In genomic region chr7:140137135-140138020, GRCm38 (mm10) we compare ENCODE assay signal across 7 mouse cellular contexts. TPM values are rescaled to one million over a fixed set of nuclear protein-coding genes. Genes with fewer than 3 reads are reported as not detected.
A peak's percentile ranks its signal among the peaks of the same experiment; 100 is the strongest.
DNase-seq lines count a peak whose midpoint lies in the region; ATAC-seq lines count a peak whose summit lies in the region.

TSS of gene Mtg1 (plus strand) at chr7:140137564.

- no peaks in the 10 kb centered on the region for H3K27me3 ChIP-seq in intestine, embryonic 15.5 days (replicated peaks)
- H3K27me3 ChIP-seq in midbrain, embryonic 10.5 days (ENCODE audit: low read depth, poor library complexity, severe bottlenecking) = no peaks in the 10 kb centered on the region

- H3K9ac ChIP-seq in intestine, embryonic 15.5 days = peak within 1 kb of the TSS; percentile 90

- peak within 1 kb of the TSS; percentile 81 for H3K27ac ChIP-seq in intestine, embryonic 15.5 days
- H3K27ac ChIP-seq in midbrain, embryonic 10.5 days (replicated peaks) = peak within 1 kb of the TSS; percentile 93

- H3K4me3 ChIP-seq in intestine, embryonic 15.5 days (replicated peaks) = peak within 1 kb of the TSS; percentile 81
- peak within 1 kb of the TSS; percentile 90 for H3K4me3 ChIP-seq in midbrain, embryonic 10.5 days

- DNase-seq in adrenal gland, adult 18-20 months (ENCODE audit: low spot score in 2 of 2) = peak; percentile 99
- peak; percentile 94 for DNase-seq in embryo, embryonic 11 days
- DNase-seq in gastrocnemius, postnatal 36 days = peak; percentile 93 to 99
- peak; percentile 98 to 99 for DNase-seq in left cerebral cortex, postnatal 25 days (ENCODE audit: low spot score in 2 of 2)
- peak; percentile 96 for DNase-seq in midbrain, embryonic 10.5 days (ENCODE audit: low spot score)
- peak; percentile 99 for DNase-seq in right cerebral cortex, postnatal 4 days

- intact Hi-C loops in gastrocnemius, postnatal 36 days (cut with DNase I) = no loop called here
- intact Hi-C loops in left cerebral cortex, postnatal 25 days (cut with DNase I) = loop anchor here (1.0 to 10.0 kb wide), 2 partner anchors 21 to 163 kb away; partner anchors contain the start of genes 6430531B16Rik and Echs1

- H3K4me2 ChIP-seq in intestine, embryonic 15.5 days (replicated peaks) = peak within 1 kb of the TSS; percentile 86

- H3K4me1 ChIP-seq in intestine, embryonic 15.5 days (replicated peaks) = no peaks in the 10 kb centered on the region
- peaks cover 15% of the 10 kb centered on the region for H3K4me1 ChIP-seq in midbrain, embryonic 10.5 days

- H3K9me3 ChIP-seq in intestine, embryonic 15.5 days = no peaks in the 10 kb centered on the region
- H3K9me3 ChIP-seq in midbrain, embryonic 10.5 days (replicated peaks) = no peaks in the 10 kb centered on the region

- peak; percentile 99 for ATAC-seq in intestine, embryonic 15.5 days

- 2% methylated on average over 39 of the region's 39 CpGs for WGBS in intestine, embryonic 15.5 days
- 1% methylated on average over 39 of the region's 39 CpGs for WGBS in midbrain, embryonic 10.5 days

- peaks cover 5% of the 10 kb centered on the region; the same call in 1 of the 2 replicates for H3K36me3 ChIP-seq in intestine, embryonic 15.5 days
- H3K36me3 ChIP-seq in midbrain, embryonic 10.5 days = no peaks in the 10 kb centered on the region

RNA-seq across cellular contexts. Expression of gene Mtg1, which starts in this region (rescaled TPM):
- total RNA-seq in adrenal gland, adult 18-20 months (2021) = 10 to 100 TPM; 28.6 to 31.4 TPM
- total RNA-seq in gastrocnemius, postnatal 36 days (2021) = 10 to 100 TPM; 24.4 to 25.2 TPM
- 24.0 and 27.3 TPM in 2 replicates for polyA plus RNA-seq in intestine, embryonic 15.5 days (2015; fragmentation: Nextera tagmentation; extraction: Ambion mirVana)
- total RNA-seq in left cerebral cortex, postnatal 25 days (2021) = 10 to 100 TPM; 22.4 TPM
- 32.6 TPM in 2 replicates for polyA plus RNA-seq in midbrain, embryonic 10.5 days (2016; fragmentation: Nextera tagmentation; extraction: Ambion mirVana)

Comparison
In these comparisons a context has a peak if more than half of its experiments do, and no peak if none do; other contexts are left out.
1. Peak in every context shown above with its lines: DNase-seq, ATAC-seq, H3K4me3 ChIP-seq and H3K27ac ChIP-seq.